Mouse (Mus musculus) limb, embryonic 10.5 days (tissue): ENCODE results near the gene Rgs19. TPM values are rescaled to one million over a fixed set of nuclear protein-coding genes. Genes with fewer than 3 reads are reported as not detected.

Experiments
- DNase-seq: peaks from one replicate; pipeline ENCODE4 v3.0.0-alpha.2; 2017; ENCODE audit warnings: low spot score
- H3K27ac ChIP-seq: fragments of 300-500 bp; sonication (generic); 2 replicates; pipeline ENCODE4 v1.5.1; 2016; ENCODE audit warnings: mild to moderate bottlenecking
- H3K27me3 ChIP-seq: fragments of 300-500 bp; sonication (generic); 2 replicates; pipeline ENCODE4 v1.6.1; 2016; ENCODE audit warnings: low read depth, mild to moderate bottlenecking; ENCODE audit not compliant: poor library complexity, severe bottlenecking
- H3K36me3 ChIP-seq: fragments of 300-500 bp; sonication (generic); 2 replicates; pipeline ENCODE4 v1.6.1; 2016; ENCODE audit warnings: mild to moderate bottlenecking, moderate library complexity
- H3K4me1 ChIP-seq: fragments of 300-500 bp; sonication (generic); 2 replicates; pipeline ENCODE4 v1.6.1; 2016
- H3K4me3 ChIP-seq: fragments of 300-500 bp; sonication (generic); 2 replicates; pipeline ENCODE4 v1.5.1; 2016; ENCODE audit warnings: mild to moderate bottlenecking, moderate library complexity
- H3K9me3 ChIP-seq: fragments of 300-500 bp; sonication (generic); replicated peaks from 2 replicates; pipeline ENCODE4 v1.6.1; 2016; ENCODE audit warnings: mild to moderate bottlenecking
- WGBS: fragments of 180-500 bp; shearing (Covaris S2); methylation state at CpG from one replicate; pipeline ENCODE4 v1.1.7; 2016; 5-methylcytosine and 5-hydroxymethylcytosine counted together
- polyA plus RNA-seq: library from polyadenylated mRNA; unstranded; fragments of >200 nt; fragmentation: Nextera tagmentation; extraction: Ambion mirVana; gene quantifications from 2 replicates; pipeline ENCODE4 v1.2.1, GENCODE M21; 2016

The Rgs19 gene
- polyA plus RNA-seq, 1 experiment from 2014 or later: 94.3 TPM

GRCm38 (mm10) chr2:181696801-181697420 is 3.1 kb upstream of the Rgs19 start:
- DNase-seq: no peak
- Histone ChIP-seq H3K27ac (no peak overlapping the region), H3K27me3 (peaks cover 32% of the 10 kb centered on the region), H3K4me3 (no peak overlapping the region), H3K4me1 (peaks cover 21% of the 10 kb centered on the region), H3K36me3 (no peaks in the 10 kb centered on the region), H3K9me3 (no peaks in the 10 kb centered on the region)
- WGBS: 66% methylated on average over 33 of the region's 33 CpGs

GRCm38 (mm10) chr2:181695776-181696175 is 2.0 kb upstream of the Rgs19 start:
- Histone ChIP-seq H3K27me3 (peaks cover 32% of the 10 kb centered on the region), H3K9me3 (no peaks in the 10 kb centered on the region), H3K36me3 (peaks cover 8% of the 10 kb centered on the region), H3K4me1 (peaks cover 30% of the 10 kb centered on the region), H3K4me3 (no peak overlapping the region), H3K27ac (no peak overlapping the region)
- WGBS: 87% methylated on average over 1 of the region's 1 CpGs
- DNase-seq: no peak

- no peak for DNase-seq
- H3K36me3 ChIP-seq: peaks cover 20% of the 10 kb centered on the region
- 87% methylated on average over 3 of the region's 3 CpGs for WGBS
- peak overlapping the region; percentile 77 for H3K4me3 ChIP-seq
- H3K27me3 ChIP-seq: peaks cover 32% of the 10 kb centered on the region
- peaks cover 31% of the 10 kb centered on the region for H3K4me1 ChIP-seq
- no peaks in the 10 kb centered on the region for H3K9me3 ChIP-seq
- peak overlapping the region; percentile 92; the same call in 1 of the 2 replicates for H3K27ac ChIP-seq
Measured at GRCm38 (mm10) chr2:181694581-181694980, 804 bp upstream of the Rgs19 start.

GRCm38 (mm10) chr2:181692304-181692703 is 1.5 kb downstream of the Rgs19 start:
- peaks cover 25% of the 10 kb centered on the region for H3K27me3 ChIP-seq
- WGBS: 96% methylated on average over 3 of the region's 3 CpGs
- H3K9me3 ChIP-seq: no peaks in the 10 kb centered on the region
- peaks cover 42% of the 10 kb centered on the region for H3K36me3 ChIP-seq
- H3K27ac ChIP-seq: no peak overlapping the region; the same call in 1 of the 2 replicates
- no peak for DNase-seq
- H3K4me3 ChIP-seq: peak overlapping the region; percentile 77
- peaks cover 31% of the 10 kb centered on the region for H3K4me1 ChIP-seq

GRCm38 (mm10) chr2:181691571-181691970 is 2.2 kb downstream of the Rgs19 start:
- Histone ChIP-seq H3K36me3 (peaks cover 50% of the 10 kb centered on the region), H3K27ac (no peak overlapping the region), H3K9me3 (no peaks in the 10 kb centered on the region), H3K4me3 (no peak overlapping the region), H3K27me3 (peaks cover 18% of the 10 kb centered on the region), H3K4me1 (peaks cover 31% of the 10 kb centered on the region)
- 94% methylated on average over 4 of the region's 4 CpGs for WGBS
- no peak for DNase-seq

GRCm38 (mm10) chr2:181691083-181691482 is 2.7 kb downstream of the Rgs19 start:
- H3K27me3 ChIP-seq: peaks cover 13% of the 10 kb centered on the region
- H3K9me3 ChIP-seq: no peaks in the 10 kb centered on the region
- WGBS: 83% methylated on average over 6 of the region's 6 CpGs
- no peak overlapping the region for H3K27ac ChIP-seq
- peaks cover 55% of the 10 kb centered on the region for H3K36me3 ChIP-seq
- no peak for DNase-seq
- no peak overlapping the region for H3K4me3 ChIP-seq
- peaks cover 31% of the 10 kb centered on the region for H3K4me1 ChIP-seq

GRCm38 (mm10) chr2:181689466-181690160 is 4.2 kb downstream of the Rgs19 start:
- DNase-seq: no peak
- WGBS: 89% methylated on average over 10 of the region's 10 CpGs
- Histone ChIP-seq H3K4me1 (peaks cover 31% of the 10 kb centered on the region), H3K4me3 (no peak overlapping the region), H3K36me3 (peaks cover 68% of the 10 kb centered on the region), H3K27ac (no peak overlapping the region), H3K9me3 (no peaks in the 10 kb centered on the region), H3K27me3 (no peaks in the 10 kb centered on the region)

- no peak for DNase-seq
Measured at GRCm38 (mm10) chr2:181687586-181687985, 6.2 kb downstream of the Rgs19 start.

GRCm38 (mm10) chr2:181685686-181686085 is 8.1 kb downstream of the Rgs19 start:
- 94% methylated on average over 4 of the region's 4 CpGs for WGBS
- H3K36me3 ChIP-seq: peaks cover 68% of the 10 kb centered on the region
- DNase-seq: no peak

More at GRCm38 (mm10) chr2:181687586-181687985, 6.2 kb downstream of the Rgs19 start:
- H3K36me3 ChIP-seq: peaks cover 76% of the 10 kb centered on the region
- no peak overlapping the region for H3K4me3 ChIP-seq
- H3K9me3 ChIP-seq: no peaks in the 10 kb centered on the region
- no peak overlapping the region for H3K27ac ChIP-seq
- H3K27me3 ChIP-seq: no peaks in the 10 kb centered on the region
- WGBS: 93% methylated on average over 8 of the region's 8 CpGs
- H3K4me1 ChIP-seq: peaks cover 16% of the 10 kb centered on the region

GRCm38 (mm10) chr2:181684713-181685112 is 9.1 kb downstream of the Rgs19 start:
- peaks cover 58% of the 10 kb centered on the region for H3K36me3 ChIP-seq
- H3K4me1 ChIP-seq: peaks cover 12% of the 10 kb centered on the region
- 77% methylated on average over 1 of the region's 1 CpGs for WGBS

More at GRCm38 (mm10) chr2:181685686-181686085, 8.1 kb downstream of the Rgs19 start:
- H3K4me1 ChIP-seq: peaks cover 5% of the 10 kb centered on the region
- no peaks in the 10 kb centered on the region for H3K9me3 ChIP-seq
- no peaks in the 10 kb centered on the region for H3K27me3 ChIP-seq
- H3K27ac ChIP-seq: no peak overlapping the region
- H3K4me3 ChIP-seq: no peak overlapping the region

GRCm38 (mm10) chr2:181683381-181683780 is 10.4 kb downstream of the Rgs19 start:
- DNase-seq: no peak
- Histone ChIP-seq H3K36me3 (peaks cover 45% of the 10 kb centered on the region), H3K4me3 (no peak overlapping the region), H3K9me3 (no peaks in the 10 kb centered on the region), H3K4me1 (peaks cover 21% of the 10 kb centered on the region), H3K27me3 (no peaks in the 10 kb centered on the region), H3K27ac (no peak overlapping the region)
- WGBS: 68% methylated on average over 4 of the region's 4 CpGs

More at GRCm38 (mm10) chr2:181684713-181685112, 9.1 kb downstream of the Rgs19 start:
- H3K4me3 ChIP-seq: no peak overlapping the region
- H3K9me3 ChIP-seq: no peaks in the 10 kb centered on the region
- no peak for DNase-seq
- H3K27ac ChIP-seq: no peak overlapping the region
- H3K27me3 ChIP-seq: no peaks in the 10 kb centered on the region

GRCm38 (mm10) chr2:181681978-181682377 is 11.8 kb downstream of the Rgs19 start:
- Histone ChIP-seq H3K9me3 (no peaks in the 10 kb centered on the region), H3K36me3 (peaks cover 31% of the 10 kb centered on the region), H3K27me3 (no peaks in the 10 kb centered on the region), H3K4me1 (peaks cover 24% of the 10 kb centered on the region), H3K4me3 (no peak overlapping the region), H3K27ac (no peak overlapping the region)
- 89% methylated on average over 1 of the region's 1 CpGs for WGBS
- no peak for DNase-seq

GRCm38 (mm10) chr2:181680716-181681117 is 13.1 kb downstream of the Rgs19 start:
- Histone ChIP-seq H3K9me3 (no peaks in the 10 kb centered on the region), H3K27me3 (no peaks in the 10 kb centered on the region), H3K4me3 (peak overlapping the region; percentile 76), H3K36me3 (peaks cover 18% of the 10 kb centered on the region), H3K4me1 (peaks cover 36% of the 10 kb centered on the region), H3K27ac (peak overlapping the region; percentile 93)
- DNase-seq: no peak
- 18% methylated on average over 7 of the region's 7 CpGs for WGBS
